Mouse (Mus musculus): ENCODE measurements around the gene B3gnt9.

GRCm38 (mm10) chr8:105253766-105254151 is 1.2 kb downstream of the B3gnt9 start:
- no peak for TF ChIP-seq CTCF (IDR thresholded peaks at IDR 0.05; ENCODE audit: borderline replicate concordance, control insufficient read depth, extremely low read depth, insufficient read depth, low read length, poor library complexity)
- TF ChIP-seq POLR2A (IDR thresholded peaks at IDR 0.05; ENCODE audit: control insufficient read depth, extremely low read depth, insufficient read depth, low read length, poor library complexity) = no peak

Measured in thymus, adult 2 months (tissue).